Mouse (Mus musculus): ENCODE data around the gene Slc34a1. TPM values are rescaled to one million over a fixed set of nuclear protein-coding genes. Genes with fewer than 3 reads are reported as not detected.

Gene Slc34a1
- not detected for polyA plus RNA-seq (2017; shearing (Covaris generic))

GRCm38 (mm10) chr13:55398088-55398487, at the start of gene Slc34a1:
TSS of gene Slc34a1 (plus strand) at chr13:55398187.

GRCm38 (mm10) chr13:55362453-55363060, 35.4 kb upstream of the Slc34a1 start, which contains the start of gene Lman2:
TSS of gene Lman2 (minus strand) at chr13:55362783.

GRCm38 (mm10) chr13:55369531-55370114, 28.4 kb upstream of the Slc34a1 start, which contains the start of gene Rgs14:
TSS of gene Rgs14 (plus strand) at chr13:55369732.

GRCm38 (mm10) chr13:55414743-55415380, 16.9 kb downstream of the Slc34a1 start, which contains the start of gene Pfn3:
TSS of gene Pfn3 (minus strand) at chr13:55415232.

GRCm38 (mm10) chr13:55426613-55427012, 28.6 kb downstream of the Slc34a1 start, which contains the start of gene F12:
TSS of gene F12 (minus strand) at chr13:55426793.

GRCm38 (mm10) chr13:55444937-55445315, 46.9 kb downstream of the Slc34a1 start, which contains the start of gene Grk6:
TSS of gene Grk6 (plus strand) at chr13:55445072.

GRCm38 (mm10) chr13:55464027-55464884, 66.3 kb downstream of the Slc34a1 start, which contains the start of gene Prr7:
TSS of gene Prr7 (plus strand) at chr13:55464267.

Other genes starting within 250 kb of the Slc34a1 start
- not detected for gene Fgfr4, start 245.5 kb upstream of the Slc34a1 start, polyA plus RNA-seq (2017; shearing (Covaris generic))
- 87.7 TPM for gene Nsd1, start 188.4 kb upstream of the Slc34a1 start, polyA plus RNA-seq (2017; shearing (Covaris generic))
- gene Prelid1, start 77.7 kb upstream of the Slc34a1 start, polyA plus RNA-seq (2017; shearing (Covaris generic)) = 399 TPM
- gene Rab24, start 76.2 kb upstream of the Slc34a1 start, polyA plus RNA-seq (2017; shearing (Covaris generic)) = 21.6 TPM
- 4.0 TPM for gene Mxd3, start 68.4 kb upstream of the Slc34a1 start, polyA plus RNA-seq (2017; shearing (Covaris generic))
- 198 TPM for gene Lman2, start 35.4 kb upstream of the Slc34a1 start, polyA plus RNA-seq (2017; shearing (Covaris generic))
- gene Rgs14, start 28.5 kb upstream of the Slc34a1 start, polyA plus RNA-seq (2017; shearing (Covaris generic)) = 179 TPM
- gene Pfn3, start 17.0 kb downstream of the Slc34a1 start, polyA plus RNA-seq (2017; shearing (Covaris generic)) = not detected
- gene F12, start 28.6 kb downstream of the Slc34a1 start, polyA plus RNA-seq (2017; shearing (Covaris generic)) = not detected
- gene Grk6, start 46.9 kb downstream of the Slc34a1 start, polyA plus RNA-seq (2017; shearing (Covaris generic)) = 18.2 TPM
- not detected for gene Prr7, start 66.1 kb downstream of the Slc34a1 start, polyA plus RNA-seq (2017; shearing (Covaris generic))
- gene Dbn1, start 89.9 kb downstream of the Slc34a1 start, polyA plus RNA-seq (2017; shearing (Covaris generic)) = not detected
- 16.1 TPM for gene Pdlim7, start 115.5 kb downstream of the Slc34a1 start, polyA plus RNA-seq (2017; shearing (Covaris generic))
- 2.6 TPM for gene Dok3, start 131.1 kb downstream of the Slc34a1 start, polyA plus RNA-seq (2017; shearing (Covaris generic))
- 101 TPM for gene Ddx41, start 138.5 kb downstream of the Slc34a1 start, polyA plus RNA-seq (2017; shearing (Covaris generic))
- gene Fam193b, start 172.9 kb downstream of the Slc34a1 start, polyA plus RNA-seq (2017; shearing (Covaris generic)) = 30.0 TPM
- 296 TPM for gene Tmed9, start 175.5 kb downstream of the Slc34a1 start, polyA plus RNA-seq (2017; shearing (Covaris generic))
- gene B4galt7, start 201.7 kb downstream of the Slc34a1 start, polyA plus RNA-seq (2017; shearing (Covaris generic)) = 49.6 TPM
- gene Caml, start 224.8 kb downstream of the Slc34a1 start, polyA plus RNA-seq (2017; shearing (Covaris generic)) = 36.6 TPM
- gene Ddx46, start 236.8 kb downstream of the Slc34a1 start, polyA plus RNA-seq (2017; shearing (Covaris generic)) = 68.9 TPM